Mouse (Mus musculus): Measurements from ENCODE around the gene Dock2.

Gene Dock2

GRCm38 (mm10) chr11:34202769-34203168, 580.9 kb downstream of the Dock2 start:
- no peak for DNase-seq (ENCODE audit: low read depth, low spot score)

DNA sequence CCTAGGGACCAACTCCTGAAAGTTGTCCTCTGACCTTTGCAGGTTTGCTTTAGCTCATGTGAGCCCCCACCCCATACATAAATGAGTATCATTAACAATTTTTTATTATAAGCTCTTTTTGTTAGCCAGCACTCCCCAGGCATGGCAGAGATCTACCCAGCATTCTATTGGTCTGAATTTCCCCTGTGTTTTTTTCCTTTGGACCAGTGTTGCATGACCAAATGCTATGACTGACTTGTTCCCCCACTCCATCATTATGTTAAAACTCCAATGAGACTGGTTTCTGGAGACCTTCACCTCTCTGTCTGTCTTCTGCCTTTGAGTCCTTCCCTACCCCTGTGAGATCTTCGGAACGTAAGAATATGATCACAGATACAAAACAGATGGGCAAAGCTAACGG, 588.5 kb downstream of the Dock2 start:
- no peak for DNase-seq (ENCODE audit: low read depth, low spot score)

- DNase-seq (ENCODE audit: low read depth, low spot score): no peak
Observed at GRCm38 (mm10) chr11:34194158-34194941, 589.3 kb downstream of the Dock2 start.

- peak; percentile 4 for DNase-seq (ENCODE audit: low read depth, low spot score)
Observed at GRCm38 (mm10) chr11:34193658-34194057, 590.0 kb downstream of the Dock2 start.

- no peak for DNase-seq (ENCODE audit: low read depth, low spot score)
Observed at GRCm38 (mm10) chr11:34184266-34184665, 599.4 kb downstream of the Dock2 start.

GRCm38 (mm10) chr11:34181214-34182117, 602.2 kb downstream of the Dock2 start:
- DNase-seq (ENCODE audit: low read depth, low spot score): no peak

DNA sequence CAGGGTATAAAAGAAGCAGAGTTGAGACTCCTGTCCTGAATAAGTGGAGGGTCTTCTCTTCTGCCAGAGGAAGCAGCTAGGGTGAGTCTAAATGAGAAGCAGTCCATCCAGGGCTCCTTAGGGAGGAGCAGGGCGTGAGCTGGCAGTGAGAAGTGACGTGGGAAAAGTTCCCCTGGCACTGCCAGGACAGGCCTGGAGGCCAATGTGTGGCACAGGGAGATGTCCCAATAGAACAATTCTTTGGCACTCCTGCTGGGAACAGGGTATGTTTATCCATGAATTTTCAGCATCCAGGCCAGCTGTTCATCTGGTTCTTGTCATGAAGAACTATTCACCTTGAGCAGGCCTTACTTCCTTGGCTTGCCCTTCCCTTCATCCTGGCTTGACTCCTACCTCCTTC, 604.9 kb downstream of the Dock2 start:
- DNase-seq (ENCODE audit: low read depth, low spot score): no peak
